Mouse (Mus musculus): ENCODE data around the gene Hif3a.

DNA sequence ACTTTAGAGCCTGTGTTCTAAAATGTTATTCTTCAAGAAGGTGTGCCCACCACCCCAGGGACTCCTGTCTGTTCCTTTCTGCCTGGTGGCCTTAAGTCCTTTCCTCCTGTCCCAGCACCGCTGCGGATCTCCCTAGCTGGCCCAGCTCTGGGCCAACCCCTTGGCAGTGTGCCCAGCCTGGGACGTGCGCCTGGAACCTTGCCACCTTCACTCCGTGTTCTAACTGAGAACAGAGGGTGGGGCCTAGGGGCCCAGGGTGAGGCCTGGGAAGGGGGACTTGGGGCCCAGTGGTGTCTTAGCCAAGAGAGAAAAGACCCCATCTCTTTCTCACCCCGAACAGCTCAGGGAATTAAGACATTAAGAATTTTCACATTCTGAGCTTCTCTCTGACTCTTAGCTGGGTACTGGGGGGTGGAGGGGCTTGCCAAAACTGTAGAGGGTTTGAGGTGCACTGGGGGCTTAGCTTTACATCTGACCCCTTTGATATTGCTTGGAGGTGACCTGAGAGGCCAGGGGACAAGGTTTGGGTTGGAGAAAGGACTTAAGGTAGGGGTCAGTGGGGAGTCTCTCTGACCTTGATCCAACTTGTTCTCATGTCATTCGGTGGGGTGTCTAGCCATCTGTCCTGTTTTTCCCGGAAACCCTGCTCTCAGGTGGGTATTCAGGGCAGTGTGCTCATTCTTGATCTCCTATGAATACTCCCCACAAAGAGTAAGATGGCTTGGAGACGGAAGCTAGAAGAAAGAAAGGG, 2.0 kb downstream of the Hif3a start:
- TF ChIP-seq CTCF (IDR thresholded peaks at IDR 0.05; ENCODE audit: control insufficient read depth, insufficient read depth, insufficient read length) (no peak), MAX (IDR thresholded peaks at IDR 0.05) (no peak), MYOG (IDR thresholded peaks at IDR 0.05; ENCODE audit: control insufficient read depth, extremely low read depth, insufficient read length) (no peak)
